Mouse (Mus musculus) heart, embryonic 12.5 days (tissue): ENCODE measurements at regions not wholly inside any gene's neighbourhood (a gene's known extent, or its start where the extent isn't known, plus 50 kb on each side); places are given as distances from the start of the nearest gene placed in this dataset.

ENCODE experiments used
- ATAC-seq: fragments of 200-750 bp; cut with Nextera tagmentation; 2 replicates; pipeline ENCODE4 v1.8.0; 2017; ENCODE audit warnings: moderate TSS enrichment, moderate library complexity; ENCODE audit not compliant: insufficient number of reproducible peaks, low FRiP score
- H3K27ac ChIP-seq: fragments of 300-500 bp; sonication (generic); 2 replicates; pipeline ENCODE4 v1.5.1; 2016; ENCODE audit warnings: mild to moderate bottlenecking, moderate library complexity; ENCODE audit not compliant: poor library complexity, severe bottlenecking
- H3K27me3 ChIP-seq: fragments of 300-500 bp; sonication (generic); replicated peaks from 2 replicates; pipeline ENCODE4 v1.6.1; 2016; ENCODE audit warnings: mild to moderate bottlenecking, moderate library complexity
- H3K36me3 ChIP-seq: fragments of 300-500 bp; sonication (generic); 2 replicates; pipeline ENCODE4 v1.6.1; 2016; ENCODE audit warnings: mild to moderate bottlenecking, moderate library complexity
- H3K4me1 ChIP-seq: fragments of 300-500 bp; sonication (generic); replicated peaks from 2 replicates; pipeline ENCODE4 v1.6.1; 2016; ENCODE audit warnings: mild to moderate bottlenecking
- H3K4me2 ChIP-seq: fragments of 300-500 bp; sonication (generic); 2 replicates; pipeline ENCODE4 v1.6.1; 2016; ENCODE audit warnings: mild to moderate bottlenecking, moderate library complexity
- H3K4me3 ChIP-seq: fragments of 300-500 bp; sonication (generic); 2 replicates; pipeline ENCODE4 v1.5.1; 2016; ENCODE audit warnings: mild to moderate bottlenecking
- H3K9ac ChIP-seq: fragments of 300-500 bp; sonication (generic); 2 replicates; pipeline ENCODE4 v1.6.1; 2016; ENCODE audit warnings: mild to moderate bottlenecking, moderate library complexity
- H3K9me3 ChIP-seq: fragments of 300-500 bp; sonication (generic); replicated peaks from 2 replicates; pipeline ENCODE4 v1.6.1; 2016; ENCODE audit warnings: mild to moderate bottlenecking, moderate library complexity
- WGBS: fragments of 180-500 bp; shearing (Covaris S2); methylation state at CpG from one replicate; pipeline ENCODE4 v1.1.7; 2016; 5-methylcytosine and 5-hydroxymethylcytosine counted together

DNA sequence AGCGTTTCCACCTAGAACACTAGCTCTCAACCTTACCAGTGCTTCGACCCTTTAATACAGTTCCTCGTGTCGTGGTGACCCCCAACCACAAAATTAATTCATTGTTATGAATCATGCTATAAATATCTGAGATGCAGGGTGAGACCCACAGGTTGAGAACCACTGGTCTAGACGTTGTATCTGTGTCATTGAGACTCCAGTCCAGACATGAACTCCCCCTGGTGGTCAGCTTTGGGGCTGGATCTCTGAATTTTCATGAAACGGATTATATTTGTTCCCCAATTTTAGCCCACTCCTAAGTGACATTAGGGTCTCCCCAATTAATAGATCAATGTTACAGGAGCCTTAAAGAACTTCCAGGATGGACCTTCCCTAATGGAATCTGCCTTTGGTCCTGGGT is 81.3 kb upstream of the Tmem150c start:
- ATAC-seq, result no peak
- WGBS, result 66% methylated on average over 6 of the region's 6 CpGs
- Histone ChIP-seq H3K9ac (no peak overlapping the region), H3K4me2 (no peak overlapping the region), H3K4me1 (peaks cover 6% of the 10 kb centered on the region), H3K4me3 (no peak overlapping the region), H3K27ac (no peak overlapping the region), H3K27me3 (peaks cover 9% of the 10 kb centered on the region), H3K36me3 (no peaks in the 10 kb centered on the region), H3K9me3 (peaks cover 6% of the 10 kb centered on the region; the same call in 1 of the 2 replicates)

DNA sequence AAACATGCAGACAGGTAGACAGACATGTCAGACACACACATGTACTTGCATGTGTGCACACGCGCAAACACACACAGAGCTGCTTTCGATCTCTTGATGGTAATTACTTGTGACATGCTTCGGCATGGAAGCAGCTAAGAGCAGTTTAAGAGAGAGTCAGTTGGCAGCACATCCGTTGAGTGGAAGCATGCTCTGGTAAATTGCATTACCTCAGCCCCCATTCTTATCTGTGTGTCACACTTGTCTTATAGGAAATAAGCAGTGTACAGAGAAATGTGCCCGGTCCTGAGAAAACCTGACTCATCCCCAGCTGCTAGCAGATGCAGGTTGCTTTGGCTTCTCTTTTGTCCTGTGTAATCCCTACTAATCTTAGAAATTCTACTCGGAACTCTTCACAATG is 80.0 kb upstream of the Tmem150c start:
- no peak overlapping the region for H3K9ac ChIP-seq
- H3K4me1 ChIP-seq, result peaks cover 6% of the 10 kb centered on the region
- H3K27me3 ChIP-seq, result peaks cover 3% of the 10 kb centered on the region; the same call in 1 of the 2 replicates
- H3K36me3 ChIP-seq, result no peaks in the 10 kb centered on the region
- no peak for ATAC-seq
- H3K4me2 ChIP-seq, result no peak overlapping the region
- 56% methylated on average over 7 of the region's 7 CpGs for WGBS
- H3K9me3 ChIP-seq, result peaks cover 6% of the 10 kb centered on the region; the same call in 1 of the 2 replicates
- no peak overlapping the region for H3K4me3 ChIP-seq
- no peak overlapping the region for H3K27ac ChIP-seq

DNA sequence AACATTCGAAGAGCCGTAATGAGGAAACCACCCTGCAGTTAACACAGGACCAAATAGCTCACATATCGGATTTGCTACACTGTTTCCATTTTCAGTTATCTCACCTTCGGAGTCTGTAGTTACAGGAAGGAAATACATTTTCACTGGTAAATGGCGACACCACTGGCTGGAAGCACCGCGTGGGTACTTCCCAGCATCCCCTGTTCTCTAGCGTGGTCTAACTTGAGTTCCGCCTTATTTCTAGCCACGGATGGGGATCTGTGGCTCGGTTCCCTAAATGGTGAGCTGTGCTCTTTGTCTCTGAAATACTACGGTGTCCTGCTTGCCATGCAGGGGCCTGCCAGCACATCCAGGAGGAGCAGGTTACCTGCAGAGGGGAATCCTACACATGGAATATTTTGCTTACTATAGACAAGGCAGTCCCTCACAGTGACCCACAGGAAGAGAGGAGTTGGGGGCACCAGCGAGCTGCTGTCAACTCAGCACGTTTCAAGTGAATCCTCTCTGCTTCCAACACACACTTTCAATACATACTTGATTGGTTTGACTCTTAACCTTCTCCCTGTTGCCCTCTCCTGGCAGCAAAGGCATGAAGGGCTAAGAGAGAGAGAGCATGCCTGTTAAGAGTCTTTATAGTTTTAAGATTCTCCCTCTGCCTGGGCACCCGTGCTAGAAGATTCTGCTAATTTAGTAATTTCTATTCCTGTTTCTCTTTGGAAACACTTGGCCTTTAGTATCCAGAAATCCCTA is 78.9 kb upstream of the Tmem150c start:
- H3K36me3 ChIP-seq, result no peaks in the 10 kb centered on the region
- H3K9ac ChIP-seq, result no peak overlapping the region
- H3K4me2 ChIP-seq, result no peak overlapping the region
- H3K4me1 ChIP-seq, result peaks cover 6% of the 10 kb centered on the region
- H3K27ac ChIP-seq, result no peak overlapping the region
- ATAC-seq, result no peak
- 75% methylated on average over 15 of the region's 15 CpGs for WGBS
- peaks cover 6% of the 10 kb centered on the region; the same call in 1 of the 2 replicates for H3K9me3 ChIP-seq
- no peaks in the 10 kb centered on the region for H3K27me3 ChIP-seq
- H3K4me3 ChIP-seq, result no peak overlapping the region

DNA sequence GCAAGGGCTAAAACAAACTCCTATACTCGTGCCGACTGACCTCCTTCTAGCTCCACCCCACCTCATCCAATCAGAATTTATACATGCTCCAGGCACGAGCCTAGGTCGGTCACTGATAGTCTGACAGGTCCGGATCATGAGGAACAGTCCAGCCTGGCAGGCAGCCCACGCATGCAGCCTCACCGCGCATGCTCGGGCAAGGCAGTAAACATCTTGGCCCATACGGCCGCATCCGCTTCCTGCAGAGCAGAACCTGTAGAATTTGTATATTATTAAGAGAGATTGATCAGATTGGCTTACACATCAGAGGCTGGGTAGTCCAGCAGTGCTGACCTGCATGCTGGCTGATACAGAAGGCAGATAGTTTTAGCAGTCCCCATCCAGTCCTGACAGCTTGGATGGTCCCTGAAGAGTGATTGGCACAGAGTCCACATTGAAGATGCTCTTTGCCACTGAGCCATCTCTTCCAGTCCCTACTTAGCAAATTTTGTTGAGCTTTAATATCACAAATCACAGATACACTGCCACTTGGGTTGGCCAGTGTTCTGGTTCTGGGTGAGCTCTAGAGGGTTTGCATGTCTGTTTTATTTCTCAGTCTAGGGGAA is 78.2 kb upstream of the Tmem150c start:
- Histone ChIP-seq H3K4me2 (no peak overlapping the region), H3K4me1 (peaks cover 6% of the 10 kb centered on the region), H3K36me3 (no peaks in the 10 kb centered on the region), H3K27me3 (no peaks in the 10 kb centered on the region), H3K27ac (no peak overlapping the region), H3K9me3 (peaks cover 6% of the 10 kb centered on the region; the same call in 1 of the 2 replicates), H3K4me3 (no peak overlapping the region), H3K9ac (no peak overlapping the region)
- ATAC-seq, result no peak
- WGBS, result 88% methylated on average over 12 of the region's 12 CpGs

DNA sequence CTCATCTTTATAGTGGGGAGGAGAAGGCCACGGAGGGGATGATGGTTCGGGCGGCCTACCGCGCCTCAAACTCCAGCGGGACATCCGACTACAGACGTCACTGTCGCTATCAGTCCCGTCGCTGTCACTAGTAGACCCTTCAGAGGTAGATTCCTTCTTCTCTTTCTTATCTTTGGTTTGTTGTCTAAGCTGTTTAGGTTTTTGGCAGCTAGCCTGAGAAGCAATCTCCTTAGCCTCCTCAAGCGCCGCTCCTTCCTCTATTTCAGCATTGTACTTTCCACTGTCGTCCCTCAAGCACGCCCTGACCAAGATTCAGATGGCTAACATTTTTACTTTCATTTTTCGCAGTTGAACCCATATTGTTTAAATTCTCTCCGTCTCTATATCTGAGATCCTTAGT is 76.7 kb upstream of the Tmem150c start:
- WGBS, result 78% methylated on average over 17 of the region's 17 CpGs
- Histone ChIP-seq H3K27ac (no peak overlapping the region), H3K4me1 (peaks cover 6% of the 10 kb centered on the region), H3K9me3 (0 out of 2 replicates have a peak, but pooled peaks cover under 1% of the 10 kb centered on the region), H3K4me3 (no peak overlapping the region), H3K36me3 (no peaks in the 10 kb centered on the region), H3K4me2 (no peak overlapping the region), H3K9ac (no peak overlapping the region), H3K27me3 (no peaks in the 10 kb centered on the region)
- no peak for ATAC-seq

DNA sequence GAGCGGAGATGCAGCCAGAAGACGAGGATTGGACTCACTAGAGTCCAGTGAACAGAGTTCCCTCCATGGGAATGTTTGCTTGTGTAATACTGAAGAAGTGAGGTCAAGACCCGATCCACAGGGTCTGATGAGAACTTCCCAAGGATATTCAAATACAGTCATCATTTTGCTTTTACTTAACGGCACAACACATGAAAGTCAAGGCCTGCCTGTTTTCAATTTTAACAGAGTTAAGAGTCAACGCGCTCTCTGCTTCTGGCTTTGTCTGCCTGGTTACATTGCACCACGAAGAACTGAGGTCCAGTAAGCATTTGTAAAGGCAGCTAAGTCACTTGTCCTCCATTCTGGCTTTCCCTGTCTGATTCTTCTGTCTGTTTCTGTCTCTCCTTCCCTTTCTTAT is 72.5 kb upstream of the Tmem150c start:
- Histone ChIP-seq H3K36me3 (no peaks in the 10 kb centered on the region), H3K4me1 (no peaks in the 10 kb centered on the region)
- 78% methylated on average over 7 of the region's 7 CpGs for WGBS

DNA sequence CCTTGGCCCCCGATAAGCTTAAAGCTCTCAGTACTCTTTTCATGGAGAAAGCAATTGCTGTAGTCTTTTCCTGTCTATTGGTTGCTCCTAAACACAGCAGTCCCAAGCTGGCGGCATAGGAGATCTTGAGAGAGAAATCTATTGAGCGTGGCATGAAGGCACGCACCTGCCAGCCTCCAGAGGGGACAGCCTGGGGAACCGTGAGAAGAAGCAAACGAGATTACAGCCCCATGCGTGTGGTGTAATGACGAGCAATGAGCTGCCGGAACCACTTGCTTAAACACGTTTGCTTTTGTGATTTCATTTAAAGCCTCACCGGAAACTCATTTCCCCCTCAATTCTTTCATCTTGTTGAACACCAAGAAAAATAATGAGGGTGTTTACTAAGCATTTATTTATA is 72.0 kb upstream of the Tmem150c start:
- no peak for ATAC-seq
- H3K4me3 ChIP-seq, result no peak overlapping the region
- H3K4me2 ChIP-seq, result no peak overlapping the region
- H3K9ac ChIP-seq, result no peak overlapping the region
- H3K27ac ChIP-seq, result no peak overlapping the region
- no peaks in the 10 kb centered on the region for H3K36me3 ChIP-seq
- no peaks in the 10 kb centered on the region for H3K27me3 ChIP-seq
- no peaks in the 10 kb centered on the region for H3K4me1 ChIP-seq
- WGBS, result 82% methylated on average over 11 of the region's 11 CpGs
- no peaks in the 10 kb centered on the region; the same call in 1 of the 2 replicates for H3K9me3 ChIP-seq

More for the DNA sequence above, 72.5 kb upstream of the Tmem150c start:
- H3K4me3 ChIP-seq, result no peak overlapping the region
- no peak for ATAC-seq
- no peak overlapping the region for H3K27ac ChIP-seq
- no peaks in the 10 kb centered on the region for H3K27me3 ChIP-seq
- H3K9ac ChIP-seq, result no peak overlapping the region
- no peaks in the 10 kb centered on the region; the same call in 1 of the 2 replicates for H3K9me3 ChIP-seq
- no peak overlapping the region for H3K4me2 ChIP-seq

DNA sequence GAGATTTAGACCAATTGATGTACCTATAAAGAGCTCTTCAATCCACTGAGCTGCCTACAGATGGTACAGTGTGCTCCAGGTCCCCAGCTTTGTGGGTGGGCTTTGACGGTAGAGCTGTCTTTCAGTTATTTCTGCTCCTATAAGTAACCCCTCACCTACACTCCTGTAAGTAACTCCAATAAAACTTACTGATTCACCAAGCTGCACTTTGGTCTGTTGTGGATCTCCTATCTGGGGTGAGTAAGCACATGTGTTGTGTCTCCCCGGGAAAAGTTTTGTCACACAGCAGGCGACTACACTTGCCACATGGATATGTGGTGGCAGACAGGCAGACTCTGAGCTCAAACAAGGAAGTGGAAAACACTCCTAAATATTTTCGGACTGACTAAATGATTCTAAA is 70.4 kb upstream of the Tmem150c start:
- 0 out of 2 replicates have a peak, but pooled peaks cover 4% of the 10 kb centered on the region for H3K4me1 ChIP-seq
- no peak overlapping the region for H3K4me3 ChIP-seq
- no peaks in the 10 kb centered on the region; the same call in 1 of the 2 replicates for H3K9me3 ChIP-seq
- H3K4me2 ChIP-seq, result no peak overlapping the region
- no peak for ATAC-seq
- H3K27me3 ChIP-seq, result 0 out of 2 replicates have a peak, but pooled peaks cover 4% of the 10 kb centered on the region
- WGBS, result 79% methylated on average over 4 of the region's 4 CpGs
- H3K27ac ChIP-seq, result no peak overlapping the region
- no peak overlapping the region for H3K9ac ChIP-seq
- H3K36me3 ChIP-seq, result no peaks in the 10 kb centered on the region

DNA sequence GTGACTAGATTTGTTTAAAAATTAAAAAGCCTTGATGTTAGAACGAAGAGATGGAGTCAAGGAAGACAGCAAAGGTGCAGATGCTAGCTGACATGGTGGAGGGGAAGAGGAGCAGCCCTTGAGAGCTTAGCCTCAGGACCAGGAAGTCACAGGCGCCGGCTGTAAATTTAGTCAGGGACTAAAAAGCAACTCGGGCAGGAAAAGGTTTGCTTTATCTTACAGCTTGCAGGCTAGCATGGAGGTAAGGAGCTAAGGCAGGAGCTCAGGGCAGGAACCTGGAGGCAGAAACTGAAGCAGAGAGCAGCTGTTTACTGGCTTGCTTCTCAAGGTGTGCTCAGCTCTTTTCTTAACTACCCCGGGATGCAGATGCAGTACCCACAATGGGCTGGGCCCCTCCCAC is 68.3 kb upstream of the Tmem150c start:
- ATAC-seq, result no peak
- Histone ChIP-seq H3K4me2 (no peak overlapping the region), H3K4me3 (no peak overlapping the region), H3K27ac (no peak overlapping the region), H3K36me3 (no peaks in the 10 kb centered on the region), H3K9ac (no peak overlapping the region), H3K4me1 (0 out of 2 replicates have a peak, but pooled peaks cover 4% of the 10 kb centered on the region), H3K27me3 (peaks cover 17% of the 10 kb centered on the region; the same call in 1 of the 2 replicates), H3K9me3 (no peaks in the 10 kb centered on the region; the same call in 1 of the 2 replicates)
- WGBS, result 63% methylated on average over 5 of the region's 5 CpGs

DNA sequence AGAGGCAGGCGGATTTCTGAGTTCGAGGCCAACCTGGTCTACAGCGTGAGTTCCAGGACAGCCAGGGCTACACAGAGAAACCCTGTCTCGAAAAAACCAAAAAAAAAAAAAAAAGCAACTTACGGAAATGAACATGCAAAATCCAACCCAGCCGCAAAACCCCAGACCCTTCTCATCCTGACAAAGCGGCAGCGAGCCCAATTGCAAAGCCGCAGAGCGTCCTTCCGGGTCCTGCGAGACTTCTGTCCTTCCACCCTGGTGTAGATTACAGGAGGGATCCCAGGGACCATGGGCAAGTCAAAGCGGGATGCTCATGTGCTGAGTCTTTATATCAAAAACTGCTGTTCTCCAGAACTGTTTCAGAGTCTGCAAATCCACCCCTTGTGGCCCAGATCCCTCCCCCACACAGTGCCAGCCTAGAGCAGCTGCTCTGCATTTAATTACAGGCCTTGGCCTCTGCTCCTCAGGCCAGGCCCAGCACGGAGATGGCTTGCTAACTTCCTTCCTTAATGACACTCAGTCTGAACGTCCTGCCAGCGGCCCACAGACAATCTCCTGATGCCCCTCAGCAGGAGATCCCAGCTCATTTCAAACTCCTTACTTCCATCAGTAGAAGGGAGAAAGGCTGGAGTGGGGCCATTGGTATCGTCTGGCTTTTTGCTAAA is 67.1 kb upstream of the Tmem150c start:
- H3K4me3 ChIP-seq, result no peak overlapping the region
- no peaks in the 10 kb centered on the region for H3K36me3 ChIP-seq
- 74% methylated on average over 17 of the region's 17 CpGs for WGBS
- no peak for ATAC-seq
- H3K9ac ChIP-seq, result no peak overlapping the region
- no peak overlapping the region for H3K4me2 ChIP-seq
- H3K27me3 ChIP-seq, result peaks cover 23% of the 10 kb centered on the region; the same call in 1 of the 2 replicates
- no peak overlapping the region for H3K27ac ChIP-seq
- 0 out of 2 replicates have a peak, but pooled peaks cover 4% of the 10 kb centered on the region for H3K4me1 ChIP-seq
- no peaks in the 10 kb centered on the region; the same call in 1 of the 2 replicates for H3K9me3 ChIP-seq

DNA sequence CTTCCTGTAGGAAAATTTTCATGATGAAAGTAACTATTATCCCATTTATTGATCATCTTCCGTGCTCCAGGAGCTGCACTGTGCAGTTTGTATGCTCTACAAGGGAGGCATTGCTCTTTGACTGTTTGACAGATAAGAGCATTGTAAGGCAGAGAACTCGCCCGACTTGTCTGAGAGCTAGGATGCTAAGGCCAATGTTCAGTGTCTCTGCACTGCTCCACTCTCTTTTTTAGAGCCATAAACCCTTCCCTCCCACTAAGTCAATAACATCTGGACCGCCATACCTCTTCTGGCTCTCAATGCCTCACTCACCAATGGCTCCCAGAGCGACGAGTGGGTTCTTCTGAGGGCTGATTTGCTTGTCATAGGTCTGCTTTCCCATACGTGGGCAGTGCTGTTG is 65.9 kb upstream of the Tmem150c start:
- no peaks in the 10 kb centered on the region; the same call in 1 of the 2 replicates for H3K9me3 ChIP-seq
- 0 out of 2 replicates have a peak, but pooled peaks cover 4% of the 10 kb centered on the region for H3K4me1 ChIP-seq
- 58% methylated on average over 7 of the region's 7 CpGs for WGBS
- H3K4me2 ChIP-seq, result no peak overlapping the region
- no peak for ATAC-seq
- H3K4me3 ChIP-seq, result no peak overlapping the region
- H3K9ac ChIP-seq, result no peak overlapping the region
- no peaks in the 10 kb centered on the region for H3K36me3 ChIP-seq
- peaks cover 23% of the 10 kb centered on the region; the same call in 1 of the 2 replicates for H3K27me3 ChIP-seq
- H3K27ac ChIP-seq, result no peak overlapping the region
